9 mouse cellular contexts compared by ENCODE assay signal in the genomic region with DNA sequence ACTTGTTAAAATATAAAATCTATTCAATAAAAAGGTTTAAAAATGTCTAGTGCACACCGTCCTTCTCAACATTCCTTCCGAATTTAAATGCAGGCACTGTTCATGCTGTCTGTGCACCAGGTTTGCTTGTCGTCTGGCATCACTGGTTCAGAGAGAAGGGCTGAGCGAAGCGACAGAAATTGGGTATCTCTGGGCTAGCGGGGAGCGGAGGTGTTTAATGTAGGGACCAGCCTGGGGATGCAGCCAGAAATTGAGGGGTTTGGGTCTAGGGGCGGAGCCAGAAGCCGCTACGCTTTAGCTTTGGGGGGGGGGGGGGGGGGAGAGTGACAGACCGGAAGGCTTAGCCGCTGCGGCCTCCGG. TPM values are rescaled to one million over a fixed set of nuclear protein-coding genes. Genes with fewer than 3 reads are reported as not detected.
DNase-seq lines count a peak whose midpoint lies in the region; ATAC-seq and TF ChIP-seq lines count a peak whose summit lies in the region.
"Had no signal": no experiment of that assay in that cellular context is flagged by ENCODE, and none has a peak within 500 bp of the region (broad histone marks: within the 10 kb centered on the region; RNA-seq: fewer than 3 reads in every experiment).

No protein-coding gene starts in this region.

- no peaks in the 10 kb centered on the region for H3K9me3 ChIP-seq in liver, embryonic 13.5 days (replicated peaks)

- H3K36me3 ChIP-seq in heart, adult 2 months (ENCODE audit: control insufficient read depth, insufficient read depth, low read length), result peaks cover 13% of the 10 kb centered on the region
- H3K36me3 ChIP-seq in thymus, adult 2 months (ENCODE audit: control insufficient read depth, insufficient read depth, low read length), result no peaks in the 10 kb centered on the region
- no peaks in the 10 kb centered on the region for H3K36me3 ChIP-seq in liver, embryonic 13.5 days

- no peak for DNase-seq in heart, adult 2 months
- DNase-seq in heart, adult 8-10 months (ENCODE audit: low spot score), result no peak
- DNase-seq in thymus, adult 2 months, result no peak
- DNase-seq in thymus, postnatal 25 days, result no peak
- DNase-seq in liver, embryonic 13.5 days, result no peak
- no peak for DNase-seq in right cerebral cortex, postnatal 14 days
- no peak for DNase-seq in urinary bladder, postnatal 36 days (ENCODE audit: low spot score in 2 of 2)
- DNase-seq in left cerebral cortex, adult 11 months (ENCODE audit: low spot score), result no peak

- peak overlapping the region; percentile 71 for H3K4me3 ChIP-seq in heart, adult 2 months
- peak overlapping the region; percentile 58 for H3K4me3 ChIP-seq in thymus, adult 2 months (ENCODE audit: control insufficient read depth, insufficient read depth, low read length)
- H3K4me3 ChIP-seq in liver, embryonic 13.5 days (replicated peaks), result peak overlapping the region; percentile 87

- H3K4me1 ChIP-seq in heart, adult 2 months (ENCODE audit: control insufficient read depth, insufficient read depth, low read length), result peaks cover 3% of the 10 kb centered on the region
- peaks cover 8% of the 10 kb centered on the region for H3K4me1 ChIP-seq in thymus, adult 2 months (replicated peaks; ENCODE audit: control insufficient read depth, insufficient read depth, low read length)
- peaks cover 22% of the 10 kb centered on the region for H3K4me1 ChIP-seq in liver, embryonic 13.5 days (replicated peaks)

- no peak for TF ChIP-seq POLR2A in heart, adult 2 months (IDR thresholded peaks at IDR 0.05; ENCODE audit: insufficient read depth, low read depth, low read length)
- no peak for TF ChIP-seq POLR2A in thymus, adult 2 months (IDR thresholded peaks at IDR 0.05; ENCODE audit: control insufficient read depth, extremely low read depth, insufficient read depth, low read length, poor library complexity)

- TF ChIP-seq CTCF in heart, adult 2 months (IDR thresholded peaks at IDR 0.05), result no peak
- TF ChIP-seq CTCF in thymus, adult 2 months (IDR thresholded peaks at IDR 0.05; ENCODE audit: borderline replicate concordance, control insufficient read depth, extremely low read depth, insufficient read depth, low read length, poor library complexity), result no peak

- no peaks in the 10 kb centered on the region for H3K27me3 ChIP-seq in heart, adult 2 months (ENCODE audit: control insufficient read depth, insufficient read depth, low read length)
- H3K27me3 ChIP-seq in thymus, adult 2 months (ENCODE audit: control insufficient read depth, insufficient read depth, low read length), result no peaks in the 10 kb centered on the region
- no peaks in the 10 kb centered on the region for H3K27me3 ChIP-seq in liver, embryonic 13.5 days

- intact Hi-C loops in heart, adult 2 months (cut with DNase I), result loop anchor here (2.0 to 5.0 kb wide), 3 partner anchors 119 to 279 kb away; no protein-coding TSS in a partner anchor

- H3K4me2 ChIP-seq in liver, embryonic 13.5 days, result peak overlapping the region; percentile 95

- H3K79me2 ChIP-seq in heart, adult 2 months (replicated peaks; ENCODE audit: control insufficient read depth, insufficient read depth, low read length), result peaks cover 2% of the 10 kb centered on the region; the same call in 1 of the 2 replicates

- peak overlapping the region; percentile 74 for H3K27ac ChIP-seq in heart, adult 2 months
- peak overlapping the region; percentile 74 for H3K27ac ChIP-seq in thymus, adult 2 months (ENCODE audit: control insufficient read depth, insufficient read depth, low read length)
- H3K27ac ChIP-seq in liver, embryonic 13.5 days, result 0 out of 2 replicates have a peak overlapping the region, but pooled peaks have one; percentile 36

- 1% methylated on average over 12 of the region's 14 CpGs for WGBS in heart, adult 2 months
- WGBS in thymus, adult 2 months, result 2% methylated on average over 13 of the region's 14 CpGs
- 1% methylated on average over 10 of the region's 14 CpGs for WGBS in liver, embryonic 13.5 days (ENCODE audit: insufficient replicate concordance)

- ATAC-seq in liver, embryonic 13.5 days (ENCODE audit: low read depth), result no peak; the same call in 1 of the 2 replicates

- no peak for TF ChIP-seq EP300 in heart, adult 2 months (IDR thresholded peaks at IDR 0.05; ENCODE audit: insufficient read depth, low read depth, low read length)

- H3K9ac ChIP-seq in heart, adult 2 months (ENCODE audit: low read depth, low read length), result peak overlapping the region; percentile 52
- H3K9ac ChIP-seq in liver, embryonic 13.5 days, result peak overlapping the region; percentile 73

RNA-seq across cellular contexts. Expression of a gene that starts 0.3 kb away (rescaled TPM):
- total RNA-seq in heart, adult 2 months (2021), result 10 to 100 TPM; 69.9 to 81.5 TPM
- polyA plus RNA-seq in heart, adult 2 months (2012; rRNA removed), result 53.4 and 55.3 TPM in 2 replicates
- total RNA-seq in heart, adult 8-10 months (2022), result 10 to 100 TPM; 79.6 to 86.6 (median 83.4) TPM
- 63.3 and 64.3 TPM in 2 replicates for polyA plus RNA-seq in thymus, adult 2 months (2012; rRNA removed)
- 34.5 and 42.2 TPM in 2 replicates for polyA plus RNA-seq in liver, embryonic 13.5 days (2015; fragmentation: Nextera tagmentation; extraction: Ambion mirVana)

RNA-seq across cellular contexts. Expression of a gene that starts 43.0 kb away (rescaled TPM):
- total RNA-seq in heart, adult 2 months (2021), result not detected
- 0.10 TPM in 1 of 2 replicates, not detected in the other for polyA plus RNA-seq in heart, adult 2 months (2012; rRNA removed)
- total RNA-seq in heart, adult 8-10 months (2022), result not detected
- polyA plus RNA-seq in thymus, adult 2 months (2012; rRNA removed), result 0.04 and 0.13 TPM in 2 replicates
- polyA plus RNA-seq in liver, embryonic 13.5 days (2015; fragmentation: Nextera tagmentation; extraction: Ambion mirVana), result not detected in 2 replicates
- total RNA-seq: megakaryocyte-erythroid progenitor cell, adult 5-6 weeks had no signal
